Mouse (Mus musculus): Measurements from ENCODE around the gene St3gal4. TPM values are rescaled to one million over a fixed set of nuclear protein-coding genes. Genes with fewer than 3 reads are reported as not detected.

St3gal4 gene
- 22.6 and 23.5 TPM in 2 replicates for total RNA-seq (2014; rRNA removed)
- polyA plus RNA-seq (2015; fragmentation: Nextera tagmentation; extraction: Ambion mirVana) = 16.1 and 18.2 TPM in 2 replicates

- Histone ChIP-seq H3K9ac (no peak within 1 kb of the TSS), H3K27ac (ENCODE audit: low read depth, low read length) (no peak within 1 kb of the TSS), H3K4me3 (ENCODE audit: low read depth, low read length) (no peak within 1 kb of the TSS), H3K27me3 (ENCODE audit: insufficient read depth, low read length) (no peaks in the 10 kb centered on the region), H3K4me2 (ENCODE audit: low read depth) (no peak within 1 kb of the TSS), H3K36me3 (ENCODE audit: insufficient read depth) (peaks cover 4% of the 10 kb centered on the region; the same call in 1 of the 2 replicates), H3K9me3 (ENCODE audit: low read length) (no peaks in the 10 kb centered on the region), H3K4me1 (ENCODE audit: insufficient read depth) (peaks cover 7% of the 10 kb centered on the region)
- no peak for TF ChIP-seq CTCF (IDR thresholded peaks at IDR 0.05; ENCODE audit: low read depth)
- 76% methylated on average over 6 of the region's 6 CpGs for WGBS
- ATAC-seq (no peak), DNase-seq (no peak)
These were observed at the start of gene St3gal4 for GRCm38 (mm10) chr9:35119168-35119567. Gene St3gal4 (minus strand): TSS chr9:35119268.

- H3K27me3 ChIP-seq (ENCODE audit: insufficient read depth, low read length) = no peaks in the 10 kb centered on the region
- H3K4me2 ChIP-seq (ENCODE audit: low read depth) = no peak overlapping the region
- no peak overlapping the region for H3K9ac ChIP-seq
- no peaks in the 10 kb centered on the region for H3K4me1 ChIP-seq (ENCODE audit: insufficient read depth)
- no peak overlapping the region for H3K4me3 ChIP-seq (ENCODE audit: low read depth, low read length)
- no peaks in the 10 kb centered on the region for H3K9me3 ChIP-seq (ENCODE audit: low read length)
- H3K36me3 ChIP-seq (ENCODE audit: insufficient read depth) = peaks cover 13% of the 10 kb centered on the region
- no peak overlapping the region for H3K27ac ChIP-seq (ENCODE audit: low read depth, low read length)
- peak; percentile 71 for ATAC-seq
- TF ChIP-seq CTCF (IDR thresholded peaks at IDR 0.05; ENCODE audit: low read depth) = peak; percentile 3; the same call in 1 of the 2 replicates
- WGBS = 11% methylated on average over 9 of the region's 9 CpGs
- peak; percentile 10 for DNase-seq
These were observed 47.9 kb upstream of the St3gal4 start for GRCm38 (mm10) chr9:35166798-35167635.

- Histone ChIP-seq H3K4me1 (ENCODE audit: insufficient read depth) (no peaks in the 10 kb centered on the region), H3K27me3 (ENCODE audit: insufficient read depth, low read length) (no peaks in the 10 kb centered on the region), H3K9me3 (ENCODE audit: low read length) (no peaks in the 10 kb centered on the region), H3K4me3 (ENCODE audit: low read depth, low read length) (no peak overlapping the region), H3K9ac (no peak overlapping the region), H3K27ac (ENCODE audit: low read depth, low read length) (no peak overlapping the region), H3K36me3 (ENCODE audit: insufficient read depth) (peaks cover 13% of the 10 kb centered on the region), H3K4me2 (ENCODE audit: low read depth) (no peak overlapping the region)
- peak; percentile 78 for TF ChIP-seq CTCF (IDR thresholded peaks at IDR 0.05; ENCODE audit: low read depth)
- ATAC-seq (peak; percentile 74; the same call in 1 of the 2 replicates), DNase-seq (peak; percentile 70)
- WGBS = 11% methylated on average over 3 of the region's 3 CpGs
These were observed 47.2 kb upstream of the St3gal4 start for GRCm38 (mm10) chr9:35166144-35166797.

- WGBS = 84% methylated on average over 5 of the region's 5 CpGs
- DNase-seq = no peak
- no peak for ATAC-seq
These were observed 45.2 kb upstream of the St3gal4 start for GRCm38 (mm10) chr9:35164142-35164874.

GRCm38 (mm10) chr9:35163011-35163690, 44.1 kb upstream of the St3gal4 start:
- no peak overlapping the region for H3K4me3 ChIP-seq (ENCODE audit: low read depth, low read length)
- H3K9me3 ChIP-seq (ENCODE audit: low read length) = no peaks in the 10 kb centered on the region
- ATAC-seq (no peak), DNase-seq (peak; percentile 32)
- H3K27me3 ChIP-seq (ENCODE audit: insufficient read depth, low read length) = no peaks in the 10 kb centered on the region
- H3K27ac ChIP-seq (ENCODE audit: low read depth, low read length) = no peak overlapping the region
- H3K36me3 ChIP-seq (ENCODE audit: insufficient read depth) = no peaks in the 10 kb centered on the region
- no peak overlapping the region for H3K9ac ChIP-seq
- no peaks in the 10 kb centered on the region for H3K4me1 ChIP-seq (ENCODE audit: insufficient read depth)
- no peak overlapping the region for H3K4me2 ChIP-seq (ENCODE audit: low read depth)
- 68% methylated on average over 11 of the region's 11 CpGs for WGBS
- no peak for TF ChIP-seq CTCF (IDR thresholded peaks at IDR 0.05; ENCODE audit: low read depth)

More at GRCm38 (mm10) chr9:35164142-35164874, 45.2 kb upstream of the St3gal4 start:
- no peak overlapping the region for H3K4me3 ChIP-seq (ENCODE audit: low read depth, low read length)
- H3K27me3 ChIP-seq (ENCODE audit: insufficient read depth, low read length) = no peaks in the 10 kb centered on the region
- no peaks in the 10 kb centered on the region for H3K9me3 ChIP-seq (ENCODE audit: low read length)
- H3K4me2 ChIP-seq (ENCODE audit: low read depth) = no peak overlapping the region
- H3K36me3 ChIP-seq (ENCODE audit: insufficient read depth) = 0 out of 2 replicates have a peak, but pooled peaks cover 2% of the 10 kb centered on the region
- no peak for TF ChIP-seq CTCF (IDR thresholded peaks at IDR 0.05; ENCODE audit: low read depth)
- no peak overlapping the region for H3K9ac ChIP-seq
- no peaks in the 10 kb centered on the region for H3K4me1 ChIP-seq (ENCODE audit: insufficient read depth)
- no peak overlapping the region for H3K27ac ChIP-seq (ENCODE audit: low read depth, low read length)

GRCm38 (mm10) chr9:35161721-35162120, 42.7 kb upstream of the St3gal4 start:
- no peaks in the 10 kb centered on the region for H3K9me3 ChIP-seq (ENCODE audit: low read length)
- H3K9ac ChIP-seq = no peak overlapping the region
- no peak overlapping the region for H3K4me2 ChIP-seq (ENCODE audit: low read depth)
- DNase-seq = no peak
- no peaks in the 10 kb centered on the region for H3K36me3 ChIP-seq (ENCODE audit: insufficient read depth)
- H3K4me1 ChIP-seq (ENCODE audit: insufficient read depth) = no peaks in the 10 kb centered on the region
- 82% methylated on average over 7 of the region's 7 CpGs for WGBS
- no peak overlapping the region for H3K27ac ChIP-seq (ENCODE audit: low read depth, low read length)
- no peaks in the 10 kb centered on the region for H3K27me3 ChIP-seq (ENCODE audit: insufficient read depth, low read length)
- H3K4me3 ChIP-seq (ENCODE audit: low read depth, low read length) = no peak overlapping the region
- ATAC-seq = no peak
- TF ChIP-seq CTCF (IDR thresholded peaks at IDR 0.05; ENCODE audit: low read depth) = no peak

All from forebrain, postnatal 0 days (tissue).